Mouse (Mus musculus) layer of hippocampus, adult 18-20 months (tissue): ENCODE measurements around the gene Cilp. TPM values are rescaled to one million over a fixed set of nuclear protein-coding genes. Genes with fewer than 3 reads are reported as not detected.
A peak's percentile ranks its signal among the peaks of the same experiment; 100 is the strongest.
"Not testable (repeated sequence)": the region's sequence is repeated elsewhere in the genome, so short reads cannot be mapped to it uniquely, and the experiment has no call there.

ENCODE experiments used
- DNase-seq, 2 experiments: peaks; one replicate each; pipeline ENCODE4 v3.0.0; 2022; ENCODE audit warnings: low spot score in 2 of 2
- long read RNA-seq: library from polyadenylated mRNA; stranded (forward); transcript quantifications from one replicate; pipeline ENCODE4 v2.0.0, GENCODE M21; 2021
- total RNA-seq, 2 experiments: library from RNA; stranded (reverse); gene quantifications; 2 replicates each; pipeline ENCODE4 v1.2.3; 2021

Cilp gene
- total RNA-seq = not detected
- long read RNA-seq = 0 reads

DNA sequence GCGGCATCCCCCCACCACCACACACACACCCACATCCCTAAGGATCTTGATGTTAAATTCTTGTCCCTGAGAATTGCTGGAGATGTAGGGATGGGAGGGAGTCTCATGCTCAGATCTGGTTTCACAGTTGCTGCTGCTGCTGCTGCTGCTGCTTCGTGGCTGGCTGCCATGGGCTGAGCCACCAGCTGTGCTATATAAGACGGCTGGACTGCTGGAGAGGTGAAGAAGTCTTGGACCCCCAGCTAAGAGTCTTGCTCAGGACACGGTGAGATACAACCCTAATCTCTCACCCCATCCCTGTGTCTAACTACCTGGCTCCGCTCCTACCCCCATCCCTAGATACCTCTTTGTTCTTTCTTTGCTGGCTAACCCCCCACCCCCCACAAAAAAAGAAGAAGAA, at the start of gene Cilp:
Cilp (plus strand) TSS at position 222 of the 400 bp plus-strand sequence.
- no peak for DNase-seq

GRCm38 (mm10) chr9:65215494-65216126, 49.4 kb upstream of the Cilp start:
- DNase-seq = no peak

DNA sequence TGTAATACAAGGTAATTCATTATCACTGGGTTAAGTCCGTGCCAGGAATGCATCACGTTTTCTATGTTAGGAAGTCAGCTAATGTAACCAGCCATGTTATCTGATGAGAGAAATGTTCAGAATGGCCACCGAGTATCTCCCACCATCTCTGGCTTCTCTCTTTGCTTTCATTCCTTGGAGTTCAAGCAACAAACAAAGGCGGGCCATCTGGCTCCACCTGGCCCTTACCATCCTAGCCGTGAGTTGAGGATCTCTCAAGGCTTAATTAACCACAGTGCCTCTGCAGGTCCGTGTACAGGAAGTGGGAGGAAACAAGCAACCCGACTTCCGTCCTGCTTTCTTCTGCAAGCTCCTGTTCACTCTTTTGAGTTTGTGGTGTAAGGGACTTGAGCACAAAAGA, 48.0 kb upstream of the Cilp start:
- DNase-seq = no peak

- DNase-seq = no peak
These were observed 47.3 kb upstream of the Cilp start for GRCm38 (mm10) chr9:65217661-65218060.

- no peak for DNase-seq
These were observed 46.1 kb upstream of the Cilp start for GRCm38 (mm10) chr9:65218916-65219315.

DNA sequence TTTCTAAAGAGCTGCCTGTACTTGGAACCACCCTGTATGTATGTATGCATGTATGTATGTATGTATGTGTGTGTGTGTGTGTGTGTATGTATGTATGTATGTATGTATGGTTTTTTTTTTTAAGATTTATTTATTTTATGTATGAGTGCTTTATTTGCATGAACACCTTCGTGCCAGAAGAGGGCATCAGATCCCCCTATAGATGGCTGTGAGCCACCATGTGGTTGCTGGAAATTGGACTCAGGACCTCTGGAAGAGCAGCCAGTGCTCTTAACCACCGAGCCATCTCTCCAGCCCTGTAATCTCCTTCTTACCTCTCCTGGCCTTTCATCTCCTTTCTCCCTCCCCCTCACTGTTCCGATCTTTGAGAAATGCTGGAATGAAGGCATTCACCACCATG, 44.6 kb upstream of the Cilp start:
- DNase-seq = not testable (repeated sequence)

DNA sequence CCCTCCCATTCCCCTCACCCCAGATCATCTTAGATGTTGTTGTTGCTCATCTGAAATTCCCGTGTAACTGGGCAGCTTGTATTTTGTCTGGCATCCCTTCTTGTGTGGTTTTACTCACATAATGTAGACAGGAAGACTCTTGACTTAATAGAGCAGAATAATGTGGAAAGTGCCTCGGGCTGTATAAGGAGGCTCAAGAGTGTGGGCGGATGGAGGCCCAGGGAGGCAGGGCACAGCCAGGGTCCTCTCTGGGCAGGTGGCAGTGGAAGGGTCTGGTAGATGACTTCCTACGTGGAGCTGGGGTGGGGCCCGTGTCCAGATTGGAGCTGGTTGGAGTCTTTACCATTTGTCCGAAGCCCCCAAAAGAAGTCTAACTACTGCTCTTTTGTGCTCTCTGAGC, 41.1 kb upstream of the Cilp start:
- no peak for DNase-seq

DNA sequence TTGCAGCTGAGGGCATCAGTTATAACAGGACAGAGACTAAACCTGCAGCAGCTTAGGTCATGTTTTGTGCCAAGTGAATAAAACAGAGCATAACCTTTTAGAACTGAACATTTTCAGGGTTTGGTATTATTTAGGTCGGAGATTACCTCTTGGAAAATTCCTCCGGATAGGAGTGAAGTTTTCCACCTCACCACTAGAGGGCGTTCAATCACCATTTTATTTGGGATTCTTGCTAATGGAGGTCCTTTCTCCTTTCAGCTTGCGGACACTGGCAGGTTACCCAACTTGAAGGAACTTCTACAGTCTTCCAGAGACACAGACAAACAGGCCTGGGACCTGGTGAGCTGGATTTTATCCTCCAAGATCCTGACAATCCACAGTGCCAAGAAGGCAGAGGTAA, 39.2 kb upstream of the Cilp start:
- peak in 1 of 2 experiments; percentile 50 for DNase-seq

DNA sequence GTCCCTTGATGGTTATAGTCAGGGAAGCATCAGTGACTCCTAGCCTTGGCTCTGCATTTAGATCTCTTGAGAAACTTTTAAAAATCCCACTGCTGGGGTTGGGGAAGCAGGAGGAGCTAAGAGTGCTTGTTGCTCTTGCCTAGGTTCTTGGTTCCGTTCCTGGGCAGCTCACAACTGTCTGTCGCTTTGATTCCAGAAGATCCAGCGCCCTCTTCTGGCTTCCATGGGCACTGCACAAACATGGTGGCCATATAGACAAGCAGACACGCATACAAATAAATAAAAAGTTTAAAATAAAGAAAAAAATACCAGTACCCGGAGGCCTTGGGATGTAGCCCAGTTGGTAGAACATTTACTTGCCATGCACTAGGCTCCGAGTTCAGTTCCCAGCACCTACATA, 34.7 kb upstream of the Cilp start:
- no peak for DNase-seq

DNA sequence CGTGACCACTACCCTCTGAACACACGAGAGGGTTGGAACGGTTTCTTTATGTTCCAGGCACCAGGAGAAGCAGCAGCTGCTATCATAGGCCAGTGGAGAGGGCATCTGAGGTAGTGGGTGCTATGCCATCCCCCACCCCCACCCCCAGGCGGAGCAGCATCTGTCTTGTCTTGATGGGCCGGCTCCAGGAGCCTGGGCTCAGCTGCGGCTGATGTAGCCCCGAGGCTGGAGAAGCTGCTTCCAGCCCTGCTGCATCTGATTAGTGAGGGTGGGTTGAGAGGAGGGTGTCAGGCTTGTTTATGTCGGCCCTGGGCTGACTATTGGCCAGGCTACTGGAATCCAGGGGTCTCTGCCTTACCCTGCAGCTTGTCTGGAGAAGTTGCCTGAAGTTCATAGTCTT, 33.7 kb upstream of the Cilp start:
- no peak for DNase-seq

DNA sequence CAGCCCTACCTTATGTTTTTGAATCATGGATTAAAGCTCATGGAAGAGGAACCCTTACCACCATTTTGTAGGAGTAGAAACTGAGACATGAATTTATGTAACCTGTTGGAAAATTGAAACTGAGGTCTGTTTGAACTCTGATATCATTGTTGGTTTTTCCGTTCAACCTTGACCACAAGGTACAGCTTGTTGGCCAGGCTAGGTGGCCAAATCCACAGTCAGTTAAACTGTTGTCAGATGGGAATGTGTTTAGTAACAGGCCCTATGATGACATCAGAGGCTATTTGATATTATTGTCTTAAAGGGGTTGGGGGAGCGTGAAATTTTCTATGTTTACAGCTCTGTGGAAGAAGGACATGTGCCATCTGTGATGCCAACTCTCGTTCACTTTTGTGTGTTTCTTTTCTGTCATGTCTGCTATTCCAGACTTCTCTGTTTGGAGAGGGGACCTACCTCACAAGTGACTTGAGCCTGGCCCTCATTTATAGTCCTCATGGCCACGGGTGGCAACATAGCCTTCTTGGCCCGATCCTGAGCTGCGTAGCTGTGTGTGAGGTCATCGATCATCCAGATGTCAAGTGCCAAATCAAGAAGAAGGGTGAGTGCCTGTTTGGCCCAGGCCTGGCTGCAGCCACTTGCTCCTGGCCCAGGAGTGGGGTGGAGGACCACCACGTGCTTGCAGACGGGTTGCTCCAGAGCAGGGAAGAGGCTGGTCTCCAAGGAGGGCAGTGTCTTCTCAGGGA, 31.6 kb upstream of the Cilp start:
- no peak for DNase-seq

DNA sequence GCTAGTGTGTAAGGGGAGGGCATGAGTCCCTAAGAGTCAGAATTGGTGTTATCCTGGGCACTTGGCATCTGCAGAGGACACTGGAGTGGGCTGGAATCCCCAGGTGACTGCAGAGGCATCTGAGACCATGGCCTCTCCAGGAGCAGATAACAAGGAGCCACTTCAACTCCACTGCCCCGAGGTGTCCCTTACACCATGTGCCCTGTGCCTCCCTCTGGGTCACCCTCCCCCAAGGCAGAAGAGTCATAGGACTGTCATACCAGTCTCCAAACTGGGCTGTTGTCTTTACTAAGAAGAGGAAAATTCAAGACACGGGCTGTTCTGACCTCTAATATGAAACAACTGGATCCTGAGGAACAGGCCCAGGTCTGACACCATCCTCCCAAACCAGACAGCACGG, 30.2 kb upstream of the Cilp start:
- DNase-seq = no peak

- no peak for DNase-seq
These were observed 29.4 kb upstream of the Cilp start for GRCm38 (mm10) chr9:65235601-65236000.

- no peak for DNase-seq
These were observed 27.4 kb upstream of the Cilp start for GRCm38 (mm10) chr9:65237616-65238015.

GRCm38 (mm10) chr9:65238191-65238760, 26.7 kb upstream of the Cilp start:
- DNase-seq = no peak

GRCm38 (mm10) chr9:65239176-65239575, 25.8 kb upstream of the Cilp start:
- DNase-seq = no peak

- no peak for DNase-seq
These were observed 25.2 kb upstream of the Cilp start for GRCm38 (mm10) chr9:65239731-65240130.

- DNase-seq = no peak
These were observed 24.4 kb upstream of the Cilp start for GRCm38 (mm10) chr9:65240587-65240986.

DNA sequence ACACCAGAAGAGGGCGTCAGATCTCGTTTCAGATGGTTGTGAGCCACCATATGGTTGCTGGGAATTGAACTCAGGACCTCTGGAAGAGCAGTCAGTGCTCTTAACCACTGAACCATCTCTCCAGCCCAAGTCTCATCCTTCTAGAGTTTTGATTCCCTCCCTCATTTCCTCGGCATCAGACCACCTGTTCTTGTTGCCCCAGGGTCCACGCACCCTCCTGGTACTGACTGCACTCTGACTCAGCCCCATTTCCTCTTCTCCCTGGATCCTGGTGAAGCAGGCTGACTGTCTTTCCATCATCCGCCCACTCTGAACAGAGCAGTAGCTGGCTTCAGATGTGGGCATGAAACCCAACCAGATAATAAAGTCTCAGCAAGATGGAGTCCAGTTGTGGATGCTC, 23.0 kb upstream of the Cilp start:
- DNase-seq = no peak

DNA sequence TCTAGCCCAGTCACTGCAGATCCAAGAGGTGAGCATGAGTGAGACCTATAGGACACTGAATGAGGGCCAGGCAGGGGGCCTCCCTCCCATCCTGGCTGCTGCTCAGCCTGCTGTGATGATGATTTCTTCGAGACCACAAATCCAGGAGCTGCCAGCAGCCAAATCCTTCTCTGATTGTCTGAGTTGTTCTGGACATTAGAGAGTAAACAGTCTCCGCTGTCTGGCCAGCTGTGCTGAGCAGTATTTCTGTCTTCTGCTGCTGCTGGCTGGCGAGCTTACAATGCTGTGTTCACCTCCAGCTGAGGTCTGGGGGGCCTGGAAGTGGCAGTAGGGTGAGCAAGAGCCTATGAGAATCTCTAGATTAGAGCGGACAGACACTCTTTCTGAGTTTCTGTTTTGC, 21.7 kb upstream of the Cilp start:
- no peak for DNase-seq

GRCm38 (mm10) chr9:65244036-65244806, 20.8 kb upstream of the Cilp start:
- no peak for DNase-seq
